Mouse (Mus musculus) ES-Bruce4 (cell line): ENCODE results near the gene Smoc2. TPM values are rescaled to one million over a fixed set of nuclear protein-coding genes. Genes with fewer than 3 reads are reported as not detected.

Source experiments
- H3K27ac ChIP-seq: 2 replicates; pipeline ENCODE4 v1.5.1; 2012; ENCODE audit warnings: low read length, inconsistent platforms; ENCODE audit not compliant: insufficient read depth
- H3K27me3 ChIP-seq: 2 replicates; pipeline ENCODE4 v1.6.1; 2012; ENCODE audit warnings: mild to moderate bottlenecking, low read length, inconsistent platforms; ENCODE audit not compliant: control insufficient read depth, poor library complexity, insufficient read depth, severe bottlenecking
- H3K36me3 ChIP-seq: 2 replicates; pipeline ENCODE4 v1.6.1; 2012; ENCODE audit warnings: inconsistent platforms, mild to moderate bottlenecking, low read length, moderate library complexity; ENCODE audit not compliant: control insufficient read depth, poor library complexity, insufficient read depth, severe bottlenecking
- H3K4me1 ChIP-seq: one replicate; pipeline ENCODE4 v1.8.1; 2011; ENCODE audit warnings: low read length; ENCODE audit not compliant: control insufficient read depth, insufficient read depth
- H3K4me3 ChIP-seq: 2 replicates; pipeline ENCODE4 v1.5.1; 2011; ENCODE audit warnings: low read depth, mild to moderate bottlenecking, low read length
- H3K9ac ChIP-seq: 2 replicates; pipeline ENCODE4 v1.6.1; 2012; ENCODE audit warnings: low read depth, mild to moderate bottlenecking, inconsistent platforms; ENCODE audit not compliant: poor library complexity, severe bottlenecking
- H3K9me3 ChIP-seq: replicated peaks from 2 replicates; pipeline ENCODE4 v1.6.1; 2012; ENCODE audit warnings: mild to moderate bottlenecking, low read length, inconsistent platforms; ENCODE audit not compliant: control insufficient read depth, poor library complexity, insufficient read depth, severe bottlenecking
- CTCF ChIP-seq: IDR thresholded peaks from one replicate; pipeline ENCODE4 v1.8.1; 2011; ENCODE audit warnings: low read depth, low read length
- EP300 ChIP-seq: IDR thresholded peaks from 2 replicates; pipeline ENCODE4 v1.6.1; 2011; ENCODE audit warnings: low read depth, low read length; ENCODE audit not compliant: insufficient read depth
- POLR2A ChIP-seq: IDR thresholded peaks from one replicate; pipeline ENCODE4 v1.8.1; 2011; ENCODE audit warnings: low read length; ENCODE audit not compliant: insufficient read depth
- polyA plus RNA-seq: library from polyadenylated mRNA; stranded (reverse); fragments of >200 nt; gene quantifications from 2 replicates; pipeline ENCODE4 v1.2.4, GENCODE M21; 2011; ENCODE audit warnings: low read depth; ENCODE audit not compliant: missing spikeins, insufficient read depth, insufficient read length

Gene Smoc2
- polyA plus RNA-seq, 1 experiment = 1.2 TPM

- Histone ChIP-seq H3K27ac (no peak overlapping the region), H3K9me3 (no peaks in the 10 kb centered on the region), H3K4me1 (no peaks in the 10 kb centered on the region), H3K27me3 (no peaks in the 10 kb centered on the region), H3K36me3 (no peaks in the 10 kb centered on the region), H3K4me3 (no peak overlapping the region), H3K9ac (no peak overlapping the region)
- TF ChIP-seq CTCF (no peak), POLR2A (no peak), EP300 (no peak)
Measured at GRCm38 (mm10) chr17:14249595-14249994, 29.7 kb upstream of the Smoc2 start.

- Histone ChIP-seq H3K4me3 (no peak overlapping the region), H3K27me3 (no peaks in the 10 kb centered on the region), H3K9me3 (no peaks in the 10 kb centered on the region), H3K27ac (no peak overlapping the region), H3K4me1 (no peaks in the 10 kb centered on the region), H3K36me3 (no peaks in the 10 kb centered on the region), H3K9ac (no peak overlapping the region)
- TF ChIP-seq POLR2A = no peak
- TF ChIP-seq CTCF = no peak
- no peak for TF ChIP-seq EP300
Measured at GRCm38 (mm10) chr17:14250401-14250800, 28.9 kb upstream of the Smoc2 start.

- H3K4me3 ChIP-seq = no peak overlapping the region
- no peaks in the 10 kb centered on the region for H3K4me1 ChIP-seq
- H3K27me3 ChIP-seq = no peaks in the 10 kb centered on the region
- H3K27ac ChIP-seq = no peak overlapping the region
- H3K9ac ChIP-seq = no peak overlapping the region
- no peak for TF ChIP-seq POLR2A
- no peaks in the 10 kb centered on the region for H3K36me3 ChIP-seq
- no peaks in the 10 kb centered on the region for H3K9me3 ChIP-seq
Measured at GRCm38 (mm10) chr17:14252456-14252855, 26.9 kb upstream of the Smoc2 start.

- H3K4me1 ChIP-seq = peaks cover 2% of the 10 kb centered on the region
- H3K9ac ChIP-seq = no peak overlapping the region
- no peaks in the 10 kb centered on the region for H3K36me3 ChIP-seq
- no peak overlapping the region for H3K4me3 ChIP-seq
- no peak overlapping the region for H3K27ac ChIP-seq
- no peaks in the 10 kb centered on the region for H3K27me3 ChIP-seq
- H3K9me3 ChIP-seq = no peaks in the 10 kb centered on the region
- TF ChIP-seq EP300 (no peak), POLR2A (no peak), CTCF (no peak)
Measured at GRCm38 (mm10) chr17:14254616-14255015, 24.7 kb upstream of the Smoc2 start.

GRCm38 (mm10) chr17:14257799-14258520 is 21.3 kb upstream of the Smoc2 start:
- Histone ChIP-seq H3K9me3 (no peaks in the 10 kb centered on the region), H3K9ac (no peak overlapping the region), H3K4me1 (peaks cover 2% of the 10 kb centered on the region), H3K27me3 (no peaks in the 10 kb centered on the region), H3K4me3 (no peak overlapping the region), H3K36me3 (no peaks in the 10 kb centered on the region), H3K27ac (no peak overlapping the region)
- no peak for TF ChIP-seq POLR2A
- no peak for TF ChIP-seq CTCF
- no peak for TF ChIP-seq EP300

GRCm38 (mm10) chr17:14258906-14259305 is 20.4 kb upstream of the Smoc2 start:
- Histone ChIP-seq H3K36me3 (no peaks in the 10 kb centered on the region), H3K4me3 (no peak overlapping the region), H3K27me3 (no peaks in the 10 kb centered on the region), H3K9me3 (no peaks in the 10 kb centered on the region), H3K27ac (no peak overlapping the region), H3K9ac (no peak overlapping the region), H3K4me1 (peaks cover 2% of the 10 kb centered on the region)
- TF ChIP-seq CTCF (no peak), POLR2A (no peak), EP300 (no peak)
